Mouse (Mus musculus) liver, embryonic 14.5 days (tissue): ENCODE measurements around the gene Ebp.

Source experiments
- CTCF ChIP-seq: IDR thresholded peaks from 2 replicates; pipeline ENCODE4 v1.5.1; 2016; ENCODE audit warnings: antibody characterized with exemption, low read depth, control low read depth
- EP300 ChIP-seq: IDR thresholded peaks from 2 replicates; pipeline ENCODE4 v1.6.1; 2016; ENCODE audit warnings: antibody characterized with exemption, low read depth

DNA sequence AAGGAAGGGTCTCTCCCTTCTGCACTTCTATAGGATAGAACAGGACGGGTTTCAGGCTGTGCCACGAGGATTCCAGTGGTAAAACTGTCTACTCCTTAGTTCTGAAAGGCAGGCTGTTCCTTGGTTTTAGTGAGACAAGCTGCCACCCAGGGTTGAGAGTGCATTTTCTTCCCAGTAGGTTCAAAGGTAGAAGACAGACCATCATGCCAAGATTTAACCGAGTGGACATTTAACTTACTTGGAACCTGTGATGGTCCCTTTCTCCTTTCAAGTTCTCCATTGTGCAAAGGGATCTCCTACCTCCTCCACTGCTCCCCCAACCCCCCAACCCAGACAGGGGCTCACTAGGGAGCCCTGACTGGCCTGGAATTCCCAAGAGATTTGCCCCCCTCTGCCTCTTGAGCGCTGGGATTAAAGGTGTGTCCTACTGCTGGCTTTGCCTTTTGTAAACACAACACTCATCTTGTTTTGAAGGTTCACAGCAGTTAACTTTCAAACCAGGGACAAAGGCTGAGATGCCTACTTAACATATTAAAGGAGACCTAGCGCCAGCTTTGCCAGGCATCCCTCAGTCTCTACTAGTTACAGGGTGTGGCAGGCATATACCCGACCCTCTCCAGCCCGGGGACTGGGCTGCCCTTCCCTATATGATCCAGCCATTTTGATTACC is 10.3 kb downstream of the Ebp start:
- TF ChIP-seq CTCF, result no peak
- no peak for TF ChIP-seq EP300
